Comparison of ENCODE assay signal across 18 mouse cellular contexts in the genomic region with DNA sequence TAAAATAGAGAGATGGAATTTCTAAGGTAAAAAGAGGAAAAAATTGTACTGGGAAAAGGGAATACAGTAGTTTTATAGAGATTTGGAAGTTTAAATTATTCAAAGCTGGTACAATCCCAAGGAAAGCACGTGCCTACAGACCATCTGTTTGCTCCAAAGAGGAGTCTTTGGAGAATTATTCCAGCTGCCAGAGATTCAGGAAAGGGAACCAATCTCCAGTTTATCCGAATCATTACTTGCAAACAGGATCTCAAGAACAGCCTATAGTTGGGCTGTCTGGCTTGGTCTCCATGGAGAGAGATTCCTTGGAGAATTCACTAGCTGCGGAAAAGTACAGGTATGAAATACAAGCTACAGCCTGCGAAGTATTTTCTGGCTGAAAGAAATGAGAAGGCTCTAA.
"Had no signal": no experiment of that assay in that cellular context is flagged by ENCODE, and none has a peak within 500 bp of the region (broad histone marks: within the 10 kb centered on the region; RNA-seq: fewer than 3 reads in every experiment).

No protein-coding gene starts in this region.

- H3K27ac ChIP-seq: intestine, embryonic 15.5 days; kidney, embryonic 15.5 days; liver, embryonic 13.5 days; midbrain, embryonic 12.5 days; neural tube, embryonic 12.5 days; neural tube, embryonic 15.5 days; stomach, embryonic 15.5 days had no signal

- H3K4me3 ChIP-seq: intestine, embryonic 15.5 days; kidney, embryonic 15.5 days; liver, embryonic 13.5 days; midbrain, embryonic 12.5 days; neural tube, embryonic 12.5 days; neural tube, embryonic 15.5 days; stomach, embryonic 15.5 days had no signal

- H3K4me2 ChIP-seq: intestine, embryonic 15.5 days; kidney, embryonic 15.5 days; liver, embryonic 13.5 days; midbrain, embryonic 12.5 days; neural tube, embryonic 12.5 days; neural tube, embryonic 15.5 days; stomach, embryonic 15.5 days had no signal

- H3K27me3 ChIP-seq: intestine, embryonic 15.5 days; kidney, embryonic 15.5 days; liver, embryonic 13.5 days; midbrain, embryonic 12.5 days; neural tube, embryonic 12.5 days; neural tube, embryonic 15.5 days; stomach, embryonic 15.5 days had no signal

- ATAC-seq: intestine, embryonic 15.5 days had no signal

- H3K36me3 ChIP-seq: intestine, embryonic 15.5 days; kidney, embryonic 15.5 days; liver, embryonic 13.5 days; midbrain, embryonic 12.5 days; neural tube, embryonic 12.5 days; neural tube, embryonic 15.5 days; stomach, embryonic 15.5 days had no signal

- H3K9me3 ChIP-seq: intestine, embryonic 15.5 days; kidney, embryonic 15.5 days; liver, embryonic 13.5 days; midbrain, embryonic 12.5 days; neural tube, embryonic 12.5 days; neural tube, embryonic 15.5 days; stomach, embryonic 15.5 days had no signal

- DNase-seq: kidney, adult 11 months; kidney, adult 8-10 months; kidney, postnatal 10 days; kidney, postnatal 36 days; liver, embryonic 13.5 days; lung, adult 2 months; lung, postnatal 14 days; lung, postnatal 4 days; right cerebral cortex, adult 18-20 months; spleen, adult 18-20 months; thymus, adult 18-20 months; thymus, postnatal 36 days had no signal

- H3K9ac ChIP-seq: intestine, embryonic 15.5 days; kidney, embryonic 15.5 days; liver, embryonic 13.5 days; midbrain, embryonic 12.5 days; neural tube, embryonic 12.5 days; neural tube, embryonic 15.5 days; stomach, embryonic 15.5 days had no signal

- H3K4me1 ChIP-seq: intestine, embryonic 15.5 days; kidney, embryonic 15.5 days; liver, embryonic 13.5 days; midbrain, embryonic 12.5 days; neural tube, embryonic 12.5 days; neural tube, embryonic 15.5 days; stomach, embryonic 15.5 days had no signal
